Mouse (Mus musculus) erythroblast, embryonic 14.5 days (primary cell): ENCODE data around the gene Acat3.

Experiments used
- GATA1 ChIP-seq: IDR thresholded peaks from 2 replicates; pipeline ENCODE4 v1.6.1; 2012; ENCODE audit warnings: low read length, inconsistent platforms, mixed read lengths
- TAL1 ChIP-seq: IDR thresholded peaks from 3 replicates; pipeline ENCODE4 v1.6.1; 2012; ENCODE audit warnings: low read length, inconsistent platforms, mixed read lengths

GRCm38 (mm10) chr17:12978546-12978945, 38.1 kb upstream of the Acat3 start:
- TF ChIP-seq TAL1 (no peak), GATA1 (no peak)
